Mouse (Mus musculus) heart, adult 11 months (tissue): ENCODE results near the gene Gm20388.

ENCODE experiments used
- DNase-seq: peaks from one replicate; pipeline ENCODE4 v3.0.0; 2022

Gene Gm20388

GRCm38 (mm10) chr8:120300601-120301141 lies 390.0 kb downstream of the Gm20388 start:
- DNase-seq: peak; percentile 97

- DNase-seq: no peak
Observed at GRCm38 (mm10) chr8:120302941-120303675, 392.5 kb downstream of the Gm20388 start.

DNA sequence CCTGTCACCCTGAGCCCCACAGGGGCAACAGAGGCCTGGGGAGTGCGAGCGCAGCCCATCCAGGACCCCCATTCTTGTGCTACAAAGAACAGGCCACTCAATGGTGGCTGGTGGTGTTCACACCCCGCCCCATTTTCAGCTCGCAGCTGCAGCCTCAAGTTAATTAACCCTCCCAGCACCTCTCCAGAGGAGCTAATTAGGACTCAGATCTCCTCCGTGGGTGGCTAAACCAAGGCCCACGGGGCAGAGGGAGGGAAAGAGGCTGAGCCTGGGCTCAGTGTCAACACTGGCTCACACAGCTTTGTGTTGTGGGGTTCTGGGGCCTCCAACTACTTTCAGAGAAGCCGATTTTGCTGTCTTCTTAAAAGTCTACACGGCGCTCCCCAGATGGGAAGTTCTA lies 393.5 kb downstream of the Gm20388 start:
- no peak for DNase-seq

- DNase-seq: no peak
Observed at GRCm38 (mm10) chr8:120305800-120306385, 395.3 kb downstream of the Gm20388 start.

DNA sequence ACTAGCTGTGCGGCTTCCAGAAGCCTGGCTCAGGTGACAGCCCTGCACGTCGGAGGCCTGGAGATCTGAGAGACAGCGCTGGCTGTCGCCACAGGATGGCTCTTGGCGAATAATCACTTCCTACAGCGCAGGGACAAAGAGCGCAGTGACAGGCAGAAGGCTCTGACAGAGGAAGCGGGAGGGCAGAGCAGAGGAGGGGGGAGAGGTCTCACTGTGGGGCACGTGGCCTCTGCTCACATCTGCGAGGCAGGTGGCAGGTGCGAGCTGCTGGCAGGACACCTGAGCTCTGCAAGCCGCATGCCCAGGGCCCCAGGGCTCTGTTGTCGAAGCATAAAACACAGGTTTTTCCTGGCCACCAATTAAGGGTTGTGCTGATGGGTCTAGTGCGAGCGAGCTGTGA lies 396.5 kb downstream of the Gm20388 start:
- no peak for DNase-seq

DNA sequence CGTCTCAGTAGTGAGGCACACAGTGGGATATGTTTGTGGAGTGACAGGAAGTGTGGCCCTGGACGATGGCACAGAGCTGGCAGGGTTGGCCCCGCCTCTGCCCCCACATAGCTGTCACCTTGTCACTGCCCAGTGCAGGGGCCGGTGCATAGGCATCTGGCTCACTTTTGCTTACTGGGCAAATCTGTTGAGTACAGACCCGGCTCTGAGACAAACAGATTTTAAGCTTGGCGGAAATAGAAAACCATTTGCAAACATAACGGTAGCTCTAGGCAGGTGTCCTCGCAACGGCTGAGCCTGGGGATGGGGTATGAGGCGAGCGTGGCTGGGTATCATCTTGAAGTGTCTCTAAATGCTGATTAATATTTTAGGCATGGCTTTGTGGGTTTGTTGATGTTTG lies 396.9 kb downstream of the Gm20388 start:
- DNase-seq: no peak

DNA sequence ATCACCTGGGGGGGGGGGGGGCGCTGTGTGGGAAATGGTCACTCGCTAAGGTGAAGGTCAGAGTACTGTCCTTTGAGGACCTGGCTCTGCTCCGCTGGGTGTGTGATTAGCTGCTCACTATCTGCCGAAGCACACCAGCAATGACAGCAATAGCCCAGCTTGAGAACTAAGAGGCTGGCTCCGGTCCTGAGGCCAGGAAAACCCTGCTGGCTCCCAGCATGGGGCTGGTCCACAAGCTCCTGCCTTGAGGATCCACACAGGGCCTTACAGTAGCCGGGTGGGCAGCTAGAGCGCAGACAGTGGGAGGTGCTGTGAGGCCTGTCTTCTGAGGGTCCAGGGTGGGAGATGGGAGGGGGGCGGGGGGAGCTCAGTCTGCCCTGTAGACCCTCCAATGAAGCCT lies 397.5 kb downstream of the Gm20388 start:
- DNase-seq: peak; percentile 96

GRCm38 (mm10) chr8:120308553-120308952 lies 397.9 kb downstream of the Gm20388 start:
- no peak for DNase-seq

DNA sequence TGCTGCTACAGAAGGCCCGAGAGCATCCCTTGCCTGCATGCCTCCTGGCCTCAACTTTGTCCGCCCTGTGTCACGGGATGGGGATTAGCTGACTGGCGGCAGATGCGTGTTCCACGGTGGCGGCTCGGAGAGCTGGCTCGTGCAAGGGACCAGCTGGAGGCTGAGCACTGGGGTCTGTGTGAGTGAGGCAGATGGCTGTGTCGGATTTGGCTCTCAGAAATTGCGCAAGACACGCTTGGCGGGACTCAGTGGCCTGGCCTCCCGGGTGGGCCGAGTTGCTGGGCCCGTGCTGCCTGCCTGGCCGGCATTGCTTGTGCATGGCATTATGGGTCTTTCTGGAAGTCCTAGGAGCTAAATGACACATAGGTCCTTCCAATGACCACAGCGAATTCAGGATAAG lies 398.7 kb downstream of the Gm20388 start:
- DNase-seq: peak; percentile 99

- DNase-seq: no peak
Observed at GRCm38 (mm10) chr8:120310063-120310462, 399.4 kb downstream of the Gm20388 start.

GRCm38 (mm10) chr8:120312452-120312851 lies 401.8 kb downstream of the Gm20388 start:
- DNase-seq: no peak

- DNase-seq: no peak
Observed at GRCm38 (mm10) chr8:120313674-120314073, 403.0 kb downstream of the Gm20388 start.

DNA sequence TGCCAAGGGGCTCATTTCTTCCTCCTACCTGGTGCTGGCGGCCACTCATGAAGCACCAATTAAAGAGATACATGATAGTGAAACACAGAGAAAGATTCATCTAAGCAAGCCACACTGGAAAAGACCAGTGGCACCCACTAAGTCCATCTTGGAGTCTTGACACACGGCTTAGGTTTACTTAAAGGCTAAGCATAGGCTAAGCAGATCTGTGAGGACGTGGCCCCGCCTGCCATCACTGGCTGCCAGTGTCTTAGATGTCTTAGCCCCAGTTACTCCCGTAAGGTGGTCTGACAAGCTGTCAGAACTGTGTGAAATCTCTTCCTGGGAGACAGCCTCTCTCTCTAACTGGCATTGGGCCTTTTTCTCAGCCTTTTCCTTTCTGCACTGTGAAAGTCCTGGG lies 404.3 kb downstream of the Gm20388 start:
- no peak for DNase-seq

- no peak for DNase-seq
Observed at GRCm38 (mm10) chr8:120315644-120316043, 405.0 kb downstream of the Gm20388 start.

- DNase-seq: no peak
Observed at GRCm38 (mm10) chr8:120316707-120317106, 406.1 kb downstream of the Gm20388 start.

- no peak for DNase-seq
Observed at GRCm38 (mm10) chr8:120317118-120317824, 406.6 kb downstream of the Gm20388 start.

DNA sequence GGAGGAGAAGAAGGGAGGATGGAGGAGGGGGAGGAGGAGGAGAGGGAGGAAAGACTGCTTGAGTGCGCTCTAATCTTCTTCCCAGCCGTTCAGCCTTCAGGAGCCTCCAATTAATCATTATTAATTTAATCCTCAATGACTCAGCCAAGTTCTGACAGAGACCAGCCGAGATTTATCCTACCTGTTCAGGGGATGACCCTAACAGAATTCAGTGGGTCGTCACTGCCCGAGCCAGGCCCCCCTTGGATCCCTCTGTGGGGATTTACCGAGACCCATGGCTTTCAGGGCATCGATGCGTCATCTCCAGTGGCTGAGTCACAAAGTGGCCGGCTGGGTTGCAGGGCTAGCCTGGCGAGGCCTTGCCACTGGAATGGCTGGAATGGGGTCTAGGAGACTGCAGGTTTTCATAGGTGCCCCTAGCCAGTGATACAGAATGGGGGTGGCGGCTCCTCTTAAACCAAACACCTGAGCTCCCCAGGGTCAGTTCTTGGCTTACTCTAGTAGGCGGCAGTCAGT lies 407.9 kb downstream of the Gm20388 start:
- no peak for DNase-seq

DNA sequence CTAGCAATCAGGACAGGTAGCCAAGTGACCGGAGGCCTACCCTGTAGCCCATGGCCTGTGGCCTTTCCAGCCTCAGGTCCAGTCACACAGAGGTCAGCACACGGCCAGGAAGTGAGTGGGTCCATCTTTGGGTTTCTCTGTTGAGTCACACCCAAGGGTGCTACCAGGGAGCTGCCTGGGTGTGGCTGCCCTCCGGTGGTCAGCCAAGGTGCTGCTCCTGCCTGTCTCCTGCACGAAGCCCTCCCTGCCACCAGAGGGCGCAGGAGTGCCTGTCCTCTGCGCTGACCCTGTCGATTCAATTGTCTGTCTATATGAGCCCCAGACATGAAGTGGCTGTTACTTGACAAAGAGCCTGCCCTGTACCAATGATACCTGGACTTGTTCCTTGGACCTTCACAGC lies 408.8 kb downstream of the Gm20388 start:
- DNase-seq: peak; percentile 96

DNA sequence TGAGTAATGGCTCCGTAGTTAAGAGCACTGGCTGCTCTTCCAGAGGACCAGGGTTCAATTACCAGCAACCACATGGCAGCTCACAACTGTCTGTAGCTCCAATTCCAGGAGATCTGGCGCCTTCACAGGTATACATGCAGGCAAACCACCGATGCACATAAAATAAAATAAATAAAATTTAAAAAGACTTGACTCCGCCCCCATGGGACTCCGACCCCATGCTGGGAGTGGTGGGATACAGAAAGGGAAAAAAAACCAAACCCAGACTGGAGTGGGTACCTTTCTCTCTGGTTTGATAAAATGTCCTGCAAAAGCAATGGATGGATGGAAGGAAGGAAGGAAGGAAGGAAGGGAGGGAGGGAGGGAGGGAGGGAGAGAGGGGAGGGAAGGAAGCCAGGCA lies 409.5 kb downstream of the Gm20388 start:
- no peak for DNase-seq

DNA sequence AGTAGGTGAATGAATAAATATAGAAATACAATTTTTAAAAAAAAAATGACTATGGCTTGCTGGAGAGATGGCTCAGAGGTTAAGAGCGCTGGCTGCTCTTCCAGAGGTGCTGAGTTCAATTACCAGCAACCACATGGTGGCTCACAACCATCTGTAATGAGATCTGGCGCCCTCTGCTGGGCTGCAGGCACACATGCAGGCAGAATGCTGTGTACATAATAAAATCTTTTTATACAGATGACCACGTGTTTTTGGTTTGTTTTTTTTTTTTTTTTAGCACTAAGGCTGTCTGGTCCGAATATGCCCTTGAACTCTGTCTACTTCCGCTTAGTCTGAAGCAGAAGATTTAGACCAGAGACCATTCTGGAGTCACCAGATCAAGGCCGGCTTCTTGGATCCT lies 411.1 kb downstream of the Gm20388 start:
- DNase-seq: no peak

DNA sequence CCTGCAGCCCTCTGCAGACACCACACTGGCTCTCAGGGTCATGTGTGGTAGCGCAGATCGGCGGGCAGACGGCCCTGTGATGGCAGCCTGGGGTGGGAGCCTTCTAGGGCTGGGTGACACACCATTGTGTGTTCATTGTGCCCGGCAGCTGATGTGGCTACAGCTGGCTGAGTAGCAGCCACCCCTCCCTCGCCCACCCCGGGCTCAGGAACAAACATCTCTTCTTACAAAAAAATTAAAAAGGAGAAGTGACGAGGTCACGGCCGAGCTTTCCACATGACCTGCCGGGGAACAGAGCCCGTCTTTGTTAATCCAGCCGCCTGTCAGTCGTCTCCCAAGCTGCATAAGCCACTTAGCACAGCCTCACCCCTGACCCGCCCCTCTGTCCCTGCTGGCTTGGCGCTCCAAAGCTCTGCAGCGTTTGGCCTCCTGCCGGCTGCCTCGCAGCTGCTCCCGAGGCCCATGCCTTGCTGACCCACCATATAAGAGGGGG lies 412.4 kb downstream of the Gm20388 start:
- peak; percentile 97 for DNase-seq

- peak; percentile 97 for DNase-seq
Observed at GRCm38 (mm10) chr8:120324555-120324954, 413.9 kb downstream of the Gm20388 start.

DNA sequence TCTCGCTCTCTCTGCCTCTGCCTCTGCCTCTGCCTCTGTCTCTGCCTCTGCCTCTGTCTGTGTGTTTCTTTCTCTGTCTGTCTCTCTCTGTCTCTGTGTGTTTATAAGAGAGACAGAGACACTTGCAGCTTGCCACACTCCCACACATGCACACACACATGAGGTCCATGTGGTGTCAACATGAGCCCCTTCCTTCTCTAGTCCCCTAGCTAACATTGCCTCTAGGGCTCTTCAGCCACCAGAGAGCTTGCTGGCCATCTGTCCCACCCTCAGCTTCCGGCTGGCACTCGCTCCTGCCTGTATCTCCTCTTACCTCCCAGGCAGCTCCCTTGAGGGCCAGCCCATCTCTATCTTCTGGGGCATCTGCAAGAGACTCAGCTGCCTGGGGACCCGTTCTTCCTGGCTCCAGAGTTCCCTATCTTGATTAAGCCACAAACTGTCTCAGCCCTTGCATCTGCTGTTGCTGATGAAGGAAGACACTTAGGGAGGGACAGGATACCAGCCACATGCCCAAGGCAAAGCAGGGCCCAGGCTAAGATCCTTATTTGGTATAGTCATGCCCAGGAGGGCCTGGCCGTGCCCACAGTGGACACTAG lies 414.6 kb downstream of the Gm20388 start:
- DNase-seq: no peak
